Mouse (Mus musculus) E14TG2a.4 (cell line): Measurements from ENCODE around the gene Gm28051.

ENCODE experiments used
- CTCF ChIP-seq: conservative IDR thresholded peaks from 2 replicates; pipeline ENCODE4 v1.5.1; 2014; ENCODE audit warnings: low read length
- POU5F1 ChIP-seq: IDR thresholded peaks from 2 replicates; pipeline ENCODE4 v1.6.1; 2014; ENCODE audit warnings: low read length, borderline replicate concordance

- TF ChIP-seq CTCF = no peak
- TF ChIP-seq POU5F1 = no peak
Measured at GRCm38 (mm10) chr12:102714116-102714515, 43.4 kb downstream of the Gm28051 start.
